Mouse (Mus musculus) forebrain, embryonic 16.5 days (tissue): ENCODE data around the gene Ubap2. TPM values are rescaled to one million over a fixed set of nuclear protein-coding genes. Genes with fewer than 3 reads are reported as not detected.

Experiments used
- ATAC-seq: fragments of 200-750 bp; cut with Nextera tagmentation; 2 replicates; pipeline ENCODE4 v1.8.0; 2017; ENCODE audit warnings: mild to moderate bottlenecking, moderate library complexity
- H3K27ac ChIP-seq: fragments of 300-500 bp; sonication (generic); 2 replicates; pipeline ENCODE4 v1.5.1; 2014; ENCODE audit warnings: low read length, control low read depth
- H3K27me3 ChIP-seq: fragments of 300-500 bp; sonication (generic); replicated peaks from 2 replicates; pipeline ENCODE4 v1.6.1; 2014; ENCODE audit warnings: low read length; ENCODE audit not compliant: control insufficient read depth, insufficient read depth
- H3K36me3 ChIP-seq: fragments of 300-500 bp; sonication (generic); 2 replicates; pipeline ENCODE4 v1.6.1; 2014; ENCODE audit not compliant: control insufficient read depth, insufficient read depth
- H3K4me1 ChIP-seq: fragments of 300-500 bp; sonication (generic); replicated peaks from 2 replicates; pipeline ENCODE4 v1.6.1; 2014; ENCODE audit warnings: low read length; ENCODE audit not compliant: control insufficient read depth, insufficient read depth
- H3K4me2 ChIP-seq: fragments of 300-500 bp; sonication (generic); 2 replicates; pipeline ENCODE4 v1.6.1; 2014; ENCODE audit warnings: mild to moderate bottlenecking, low read length, control low read depth
- H3K4me3 ChIP-seq: fragments of 300-500 bp; sonication (generic); replicated peaks from 2 replicates; pipeline ENCODE4 v1.5.1; 2014; ENCODE audit warnings: mild to moderate bottlenecking, low read length, control low read depth
- H3K9ac ChIP-seq: fragments of 300-500 bp; sonication (generic); replicated peaks from 2 replicates; pipeline ENCODE4 v1.6.1; 2014; ENCODE audit warnings: low read depth, low read length, control low read depth
- H3K9me3 ChIP-seq: fragments of 300-500 bp; sonication (generic); 2 replicates; pipeline ENCODE4 v1.6.1; 2016; ENCODE audit warnings: low read length; ENCODE audit not compliant: control insufficient read depth
- WGBS: fragments of 180-500 bp; shearing (Covaris S2); extraction: QIAGEN DNeasy Blood & Tissue Kit; methylation state at CpG from one replicate; pipeline ENCODE4 v1.1.7; 2014; 5-methylcytosine and 5-hydroxymethylcytosine counted together
- polyA plus RNA-seq: library from polyadenylated mRNA; unstranded; fragments of >200 nt; fragmentation: Nextera tagmentation; extraction: Ambion mirVana; gene quantifications from 2 replicates; pipeline ENCODE4 v1.2.1, GENCODE M21; 2015

Gene Ubap2
- polyA plus RNA-seq, 1 experiment from 2014 or later: 62.5 TPM

DNA sequence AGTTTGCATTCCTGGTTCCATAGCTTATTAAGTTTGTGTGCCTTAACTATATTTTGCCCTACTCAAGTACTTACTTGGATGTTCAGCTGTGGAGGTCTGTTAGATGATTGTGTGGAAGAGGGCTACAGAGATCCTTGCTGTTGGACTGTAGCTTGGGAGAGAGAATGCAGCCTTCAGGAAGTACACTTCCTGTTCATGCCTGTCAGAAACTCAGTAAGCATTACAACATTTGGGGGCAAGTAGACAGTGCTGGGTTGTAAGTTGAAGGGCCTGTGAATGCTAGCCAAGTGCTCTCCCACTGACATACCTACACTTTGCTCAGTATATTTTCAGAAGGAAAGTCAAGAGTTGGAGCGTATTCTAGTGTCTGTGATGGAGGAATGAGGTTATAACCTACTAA lies 116.7 kb downstream of the Ubap2 start:
- H3K4me2 ChIP-seq: no peak overlapping the region
- no peaks in the 10 kb centered on the region for H3K36me3 ChIP-seq
- H3K9me3 ChIP-seq: no peaks in the 10 kb centered on the region
- H3K9ac ChIP-seq: no peak overlapping the region
- no peaks in the 10 kb centered on the region for H3K27me3 ChIP-seq
- ATAC-seq: no peak
- H3K27ac ChIP-seq: no peak overlapping the region
- 100% methylated on average over 1 of the region's 1 CpGs for WGBS
- no peaks in the 10 kb centered on the region; the same call in 1 of the 2 replicates for H3K4me1 ChIP-seq
- H3K4me3 ChIP-seq: no peak overlapping the region

DNA sequence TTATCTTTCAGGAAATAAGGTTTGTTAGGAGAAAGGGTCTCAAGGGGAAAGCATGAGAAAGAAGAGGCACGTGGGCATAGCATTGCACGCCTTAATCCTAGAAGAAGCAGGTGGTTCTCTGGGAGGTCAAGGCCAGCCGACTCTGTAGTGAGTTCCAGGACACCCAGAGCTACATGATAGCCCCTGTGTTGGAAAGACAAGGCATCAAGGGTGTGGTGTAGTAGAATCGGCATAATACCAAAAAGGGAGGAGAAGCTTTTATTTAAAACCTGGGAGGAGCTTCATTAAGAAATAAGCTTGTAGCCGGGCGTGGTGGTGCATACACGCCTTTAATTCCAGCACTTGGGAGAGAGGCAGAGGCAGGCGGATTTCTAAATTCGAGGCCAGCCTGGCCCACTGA lies 118.0 kb downstream of the Ubap2 start:
- Histone ChIP-seq H3K27ac (no peak overlapping the region), H3K9me3 (no peaks in the 10 kb centered on the region), H3K4me2 (no peak overlapping the region), H3K27me3 (no peaks in the 10 kb centered on the region), H3K4me1 (no peaks in the 10 kb centered on the region; the same call in 1 of the 2 replicates), H3K36me3 (no peaks in the 10 kb centered on the region), H3K4me3 (no peak overlapping the region), H3K9ac (no peak overlapping the region)
- 88% methylated on average over 9 of the region's 9 CpGs for WGBS
- ATAC-seq: no peak

DNA sequence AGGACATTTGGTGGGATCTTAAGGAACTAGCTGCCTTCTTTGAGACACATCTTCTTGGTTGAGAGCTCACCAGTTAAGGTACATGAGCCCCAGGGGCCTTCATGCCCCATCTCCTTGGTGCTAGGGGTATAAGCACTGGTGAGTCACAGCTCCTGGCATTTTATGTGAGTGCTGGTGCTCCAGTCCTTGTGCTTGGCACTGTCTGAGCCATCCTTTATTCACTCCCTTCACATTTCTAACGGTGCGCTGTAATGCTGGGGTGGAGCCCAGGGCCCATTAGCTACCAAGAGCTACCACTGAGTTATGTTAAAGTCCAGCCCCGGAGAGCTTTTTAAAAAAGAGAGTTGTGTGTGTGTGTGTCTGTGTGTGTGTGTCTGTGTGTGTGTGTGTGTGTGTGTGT lies 121.8 kb downstream of the Ubap2 start:
- no peak overlapping the region for H3K4me3 ChIP-seq
- no peak overlapping the region for H3K27ac ChIP-seq
- H3K4me1 ChIP-seq: no peaks in the 10 kb centered on the region; the same call in 1 of the 2 replicates
- H3K4me2 ChIP-seq: no peak overlapping the region
- no peaks in the 10 kb centered on the region for H3K36me3 ChIP-seq
- H3K27me3 ChIP-seq: no peaks in the 10 kb centered on the region
- ATAC-seq: no peak
- H3K9me3 ChIP-seq: no peaks in the 10 kb centered on the region
- H3K9ac ChIP-seq: no peak overlapping the region
- 65% methylated on average over 3 of the region's 3 CpGs for WGBS

DNA sequence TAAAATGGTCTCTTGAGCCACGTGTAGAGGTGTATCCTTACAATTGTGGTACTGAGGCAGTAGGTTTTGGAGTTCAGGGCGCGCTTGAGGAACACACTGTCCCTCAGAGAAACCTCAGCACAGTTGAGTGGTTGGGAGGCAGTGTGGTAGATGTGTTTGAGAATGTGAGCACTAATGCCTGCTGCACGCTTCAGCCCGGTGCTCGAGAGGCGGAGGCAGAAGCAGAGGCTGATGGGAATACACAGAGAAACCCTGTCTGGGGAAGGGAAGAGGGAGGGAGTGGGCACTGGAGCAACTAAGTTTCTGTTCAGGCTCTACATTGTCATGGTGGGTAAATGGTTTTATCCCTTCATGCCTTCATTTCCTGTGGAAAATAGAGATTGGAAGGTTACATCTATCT lies 123.8 kb downstream of the Ubap2 start:
- WGBS: 94% methylated on average over 7 of the region's 7 CpGs
- Histone ChIP-seq H3K36me3 (no peaks in the 10 kb centered on the region), H3K9me3 (no peaks in the 10 kb centered on the region), H3K4me1 (no peaks in the 10 kb centered on the region; the same call in 1 of the 2 replicates), H3K27me3 (no peaks in the 10 kb centered on the region), H3K4me3 (no peak overlapping the region), H3K9ac (no peak overlapping the region), H3K27ac (no peak overlapping the region), H3K4me2 (no peak overlapping the region)
- ATAC-seq: no peak

DNA sequence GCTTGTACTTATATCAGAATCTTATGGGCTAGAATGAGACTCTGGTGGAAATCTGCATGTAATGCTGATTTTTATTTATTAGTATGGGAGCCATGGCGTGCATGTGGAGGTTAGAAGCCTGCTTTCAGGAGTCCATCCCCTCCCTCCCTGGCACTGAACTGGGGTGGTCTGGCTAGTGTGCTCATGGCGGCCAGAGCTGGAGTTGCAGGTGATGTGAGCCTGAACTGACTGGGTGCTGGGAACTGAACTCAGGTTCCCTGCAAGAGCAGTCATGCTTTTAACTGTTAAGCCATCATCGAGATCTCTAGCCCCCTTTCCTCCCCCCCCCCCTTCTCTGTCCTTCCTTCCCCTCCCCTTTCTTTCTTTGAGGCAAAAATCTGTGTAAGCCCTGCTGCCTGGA lies 125.1 kb downstream of the Ubap2 start:
- 83% methylated on average over 3 of the region's 3 CpGs for whole genome bisulfite sequencing
- no peaks in the 10 kb centered on the region for H3K36me3 ChIP-seq

More for the DNA sequence above, 125.1 kb downstream of the Ubap2 start:
- Histone ChIP-seq H3K9ac (no peak overlapping the region), H3K4me3 (no peak overlapping the region), H3K4me2 (no peak overlapping the region), H3K27ac (no peak overlapping the region), H3K4me1 (no peaks in the 10 kb centered on the region; the same call in 1 of the 2 replicates), H3K9me3 (no peaks in the 10 kb centered on the region), H3K27me3 (no peaks in the 10 kb centered on the region)
- ATAC-seq: no peak

Other genes with a start within 250 kb of the Ubap2 start
- 0.11 TPM in 1 of 2 replicates, not detected in the other for gene Aqp7, start 227.0 kb downstream of the Ubap2 start, polyA plus RNA-seq
- gene Aqp3, start 177.0 kb downstream of the Ubap2 start, polyA plus RNA-seq: 0.11 and 0.45 TPM in 2 replicates
- gene Nol6, start 150.7 kb downstream of the Ubap2 start, polyA plus RNA-seq: 41.7 and 45.6 TPM in 2 replicates
- gene Ube2r2, start 139.4 kb downstream of the Ubap2 start, polyA plus RNA-seq: 51.4 and 56.2 TPM in 2 replicates
- 88.9 and 101 TPM in 2 replicates for gene Dcaf12, start 39.7 kb upstream of the Ubap2 start, polyA plus RNA-seq
- 73.6 and 82.4 TPM in 2 replicates for gene Ubap1, start 73.9 kb upstream of the Ubap2 start, polyA plus RNA-seq
- 3.7 and 4.9 TPM in 2 replicates for gene Kif24, start 189.7 kb upstream of the Ubap2 start, polyA plus RNA-seq
- 68.2 and 71.7 TPM in 2 replicates for gene Nudt2, start 190.0 kb upstream of the Ubap2 start, polyA plus RNA-seq
- 2.8 and 3.4 TPM in 2 replicates for gene AI464131, start 227.9 kb upstream of the Ubap2 start, polyA plus RNA-seq
- gene 1110017D15Rik, start 242.2 kb upstream of the Ubap2 start, polyA plus RNA-seq: 8.8 and 11.1 TPM in 2 replicates